Mouse (Mus musculus): ENCODE results near the gene Susd1.

Gene Susd1

GRCm38 (mm10) chr4:59340714-59341113 lies 97.7 kb downstream of the Susd1 start:
- peak; percentile 85 for DNase-seq (ENCODE audit: low read depth, low spot score)

GRCm38 (mm10) chr4:59340046-59340445 lies 98.4 kb downstream of the Susd1 start:
- no peak for DNase-seq (ENCODE audit: low read depth, low spot score)

- DNase-seq (ENCODE audit: low read depth, low spot score): no peak
Observed at GRCm38 (mm10) chr4:59338896-59339535, 99.4 kb downstream of the Susd1 start.

- peak; percentile 37 for DNase-seq (ENCODE audit: low read depth, low spot score)
Observed at GRCm38 (mm10) chr4:59337533-59337885, 100.9 kb downstream of the Susd1 start.

- peak; percentile 29 for DNase-seq (ENCODE audit: low read depth, low spot score)
Observed at GRCm38 (mm10) chr4:59336846-59337532, 101.4 kb downstream of the Susd1 start.

GRCm38 (mm10) chr4:59336439-59336809 lies 102.0 kb downstream of the Susd1 start:
- no peak for DNase-seq (ENCODE audit: low read depth, low spot score)

GRCm38 (mm10) chr4:59335616-59336438 lies 102.6 kb downstream of the Susd1 start:
- DNase-seq (ENCODE audit: low read depth, low spot score): peak; percentile 69

GRCm38 (mm10) chr4:59335101-59335500 lies 103.3 kb downstream of the Susd1 start:
- DNase-seq (ENCODE audit: low read depth, low spot score): no peak

GRCm38 (mm10) chr4:59334236-59334635 lies 104.2 kb downstream of the Susd1 start:
- DNase-seq (ENCODE audit: low read depth, low spot score): peak; percentile 77

- peak; percentile 50 for DNase-seq (ENCODE audit: low read depth, low spot score)
Observed at GRCm38 (mm10) chr4:59333424-59333895, 105.0 kb downstream of the Susd1 start.

GRCm38 (mm10) chr4:59332691-59333423 lies 105.6 kb downstream of the Susd1 start:
- DNase-seq (ENCODE audit: low read depth, low spot score): no peak

GRCm38 (mm10) chr4:59332089-59332488 lies 106.3 kb downstream of the Susd1 start:
- DNase-seq (ENCODE audit: low read depth, low spot score): no peak

- peak; percentile 92 for DNase-seq (ENCODE audit: low read depth, low spot score)
Observed at GRCm38 (mm10) chr4:59331633-59332032, 106.8 kb downstream of the Susd1 start.

- DNase-seq (ENCODE audit: low read depth, low spot score): peak; percentile 76
Observed at GRCm38 (mm10) chr4:59330961-59331604, 107.3 kb downstream of the Susd1 start.

GRCm38 (mm10) chr4:59329461-59330304 lies 108.8 kb downstream of the Susd1 start:
- peak; percentile 58 for DNase-seq (ENCODE audit: low read depth, low spot score)

- DNase-seq (ENCODE audit: low read depth, low spot score): no peak
Observed at GRCm38 (mm10) chr4:59328821-59329220, 109.6 kb downstream of the Susd1 start.

- peak; percentile 28 for DNase-seq (ENCODE audit: low read depth, low spot score)
Observed at GRCm38 (mm10) chr4:59327986-59328385, 110.4 kb downstream of the Susd1 start.

- peak; percentile 27 for DNase-seq (ENCODE audit: low read depth, low spot score)
Observed at GRCm38 (mm10) chr4:59326031-59326760, 112.2 kb downstream of the Susd1 start.

GRCm38 (mm10) chr4:59324317-59324716 lies 114.1 kb downstream of the Susd1 start:
- DNase-seq (ENCODE audit: low read depth, low spot score): no peak

All from CD4-positive helper T cell, adult 2 months (primary cell).